Mouse (Mus musculus): ENCODE measurements around the gene Gpsm3.

Gpsm3 gene

DNA sequence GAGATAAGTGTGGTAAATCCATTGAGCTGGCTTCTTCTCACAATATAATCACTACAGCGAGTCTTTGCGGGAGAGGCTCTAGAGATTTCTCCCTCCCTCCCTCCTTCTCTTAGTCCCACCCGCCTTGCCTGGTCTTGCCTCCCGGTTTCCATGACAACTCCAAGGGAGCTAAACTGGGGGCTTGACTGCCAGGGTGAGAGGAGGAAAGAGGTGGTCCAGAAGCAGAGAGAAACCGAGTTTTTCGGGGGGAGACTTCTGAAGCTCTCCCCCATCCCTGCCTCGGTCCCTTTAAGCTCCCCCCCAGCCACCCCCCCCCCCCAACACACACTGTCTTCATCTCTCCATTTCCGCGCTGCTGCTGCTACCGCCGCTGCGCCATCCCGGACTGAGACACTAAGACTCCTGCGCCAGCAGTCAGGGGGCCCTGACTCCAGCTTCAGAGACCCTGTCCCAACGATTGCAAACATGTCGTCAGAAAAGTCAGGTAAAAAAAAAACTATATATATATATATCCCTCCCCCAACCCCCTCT lies 39.7 kb downstream of the Gpsm3 start, which contains the start of gene Prrt1:
TSS of gene Prrt1 (plus strand) at position 313 of the 531 bp plus-strand sequence.
- DNase-seq (ENCODE audit: low read depth, low spot score) = no peak

GRCm38 (mm10) chr17:34629796-34630603 lies 40.4 kb downstream of the Gpsm3 start:
- no peak for DNase-seq (ENCODE audit: low read depth, low spot score)

DNA sequence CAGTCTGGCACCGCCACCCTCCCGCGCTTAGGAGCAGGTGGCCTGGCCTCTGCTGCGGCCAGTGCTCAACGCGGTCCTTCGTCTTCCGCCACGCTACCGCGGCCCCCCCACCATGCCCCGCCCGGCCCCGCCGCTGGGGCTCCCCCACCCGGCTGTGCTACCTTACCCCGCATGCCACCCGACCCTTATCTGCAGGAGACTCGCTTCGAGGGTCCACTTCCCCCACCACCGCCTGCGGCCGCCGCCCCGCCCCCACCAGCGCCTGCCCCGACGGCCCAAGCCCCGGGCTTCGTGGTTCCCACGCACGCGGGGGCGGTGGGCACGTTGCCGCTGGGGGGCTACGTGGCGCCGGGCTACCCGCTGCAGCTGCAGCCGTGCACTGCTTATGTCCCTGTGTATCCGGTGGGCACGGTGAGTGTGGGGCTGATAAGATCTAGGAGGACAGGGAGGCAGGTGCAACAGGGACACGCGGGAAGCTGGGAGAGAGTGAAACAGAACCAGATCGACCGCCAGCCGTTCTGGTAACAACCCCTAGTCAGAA lies 41.2 kb downstream of the Gpsm3 start:
- DNase-seq (ENCODE audit: low read depth, low spot score) = no peak

DNA sequence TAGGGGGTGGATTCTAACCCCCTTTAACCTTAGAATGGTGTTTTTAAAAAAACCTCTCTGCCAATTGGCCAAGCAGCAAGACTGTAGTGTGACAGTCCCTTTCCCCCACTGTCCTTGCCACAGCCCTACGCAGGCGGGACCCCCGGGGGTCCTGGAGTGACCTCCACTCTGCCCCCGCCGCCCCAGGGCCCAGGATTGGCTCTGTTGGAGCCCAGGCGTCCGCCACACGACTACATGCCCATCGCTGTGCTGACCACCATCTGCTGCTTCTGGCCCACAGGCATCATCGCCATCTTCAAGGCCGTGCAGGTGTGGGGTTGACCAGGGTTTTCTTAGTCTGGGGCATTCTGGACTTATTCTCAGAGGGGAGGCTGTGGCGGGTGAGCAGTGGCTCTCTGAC lies 42.0 kb downstream of the Gpsm3 start:
- DNase-seq (ENCODE audit: low read depth, low spot score) = no peak

- DNase-seq (ENCODE audit: low read depth, low spot score) = no peak
These were observed 42.7 kb downstream of the Gpsm3 start for GRCm38 (mm10) chr17:34632261-34632691.

GRCm38 (mm10) chr17:34635671-34636070 lies 46.1 kb downstream of the Gpsm3 start:
- peak; percentile 71 for DNase-seq (ENCODE audit: low read depth, low spot score)

- no peak for DNase-seq (ENCODE audit: low read depth, low spot score)
These were observed 47.9 kb downstream of the Gpsm3 start for GRCm38 (mm10) chr17:34637459-34637858.

DNA sequence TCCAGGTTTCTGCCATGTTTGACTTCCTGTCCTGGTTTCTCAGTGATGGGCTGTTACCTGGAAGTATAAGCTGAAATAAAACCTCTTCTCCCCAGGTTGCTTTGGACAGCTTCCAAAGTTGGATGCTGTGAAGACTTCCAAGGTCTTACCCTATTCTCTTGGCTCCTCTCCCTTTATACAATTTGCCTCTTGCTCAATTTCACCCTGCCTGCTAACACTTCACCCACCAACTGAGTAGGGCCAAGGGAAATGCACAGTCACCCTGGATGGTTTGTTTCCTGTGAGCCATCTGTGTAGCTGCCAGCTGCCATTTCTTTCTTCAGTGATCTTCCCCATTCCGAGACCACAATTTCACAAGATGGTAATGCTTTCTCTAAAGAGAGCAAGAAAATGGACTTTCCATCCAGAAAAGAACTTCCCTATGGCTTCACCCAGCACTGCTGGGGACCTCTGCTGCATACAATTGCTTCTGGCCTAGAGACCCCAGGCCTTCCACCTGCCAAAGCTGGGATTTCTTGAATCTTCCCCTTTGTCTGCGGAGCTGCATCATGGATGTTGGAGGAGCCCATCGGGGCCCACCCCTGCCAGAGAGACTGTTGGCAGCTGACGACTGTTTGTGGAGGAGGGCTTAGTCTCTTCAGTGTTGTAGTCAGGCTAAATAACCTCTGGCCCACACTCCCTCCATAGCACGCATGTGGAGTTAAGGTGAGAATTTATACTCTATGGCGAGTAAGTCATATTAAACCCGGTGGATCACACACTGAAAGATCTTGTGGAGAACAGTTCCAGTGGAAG lies 50.1 kb downstream of the Gpsm3 start:
- DNase-seq (ENCODE audit: low read depth, low spot score) = peak; percentile 46

GRCm38 (mm10) chr17:34640778-34641601 lies 51.4 kb downstream of the Gpsm3 start:
- DNase-seq (ENCODE audit: low read depth, low spot score) = peak; percentile 95

All from 3T3-L1 (cell line).